Mouse (Mus musculus): Measurements from ENCODE around the gene Ccl2.

The Ccl2 gene

DNA sequence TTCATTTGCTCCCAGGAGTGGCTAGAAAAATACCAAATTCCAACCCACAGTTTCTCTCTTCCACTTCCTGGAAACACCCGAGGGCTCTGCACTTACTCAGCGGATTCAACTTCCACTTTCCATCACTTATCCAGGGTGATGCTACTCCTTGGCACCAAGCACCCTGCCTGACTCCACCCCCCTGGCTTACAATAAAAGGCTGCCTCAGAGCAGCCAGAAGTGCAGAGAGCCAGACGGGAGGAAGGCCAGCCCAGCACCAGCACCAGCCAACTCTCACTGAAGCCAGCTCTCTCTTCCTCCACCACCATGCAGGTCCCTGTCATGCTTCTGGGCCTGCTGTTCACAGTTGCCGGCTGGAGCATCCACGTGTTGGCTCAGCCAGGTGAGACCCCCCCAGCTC, at the start of gene Ccl2:
Ccl2 (plus strand) TSS at position 216 of the 400 bp plus-strand sequence.
- DNase-seq (ENCODE audit: low spot score), result peak; percentile 87

DNA sequence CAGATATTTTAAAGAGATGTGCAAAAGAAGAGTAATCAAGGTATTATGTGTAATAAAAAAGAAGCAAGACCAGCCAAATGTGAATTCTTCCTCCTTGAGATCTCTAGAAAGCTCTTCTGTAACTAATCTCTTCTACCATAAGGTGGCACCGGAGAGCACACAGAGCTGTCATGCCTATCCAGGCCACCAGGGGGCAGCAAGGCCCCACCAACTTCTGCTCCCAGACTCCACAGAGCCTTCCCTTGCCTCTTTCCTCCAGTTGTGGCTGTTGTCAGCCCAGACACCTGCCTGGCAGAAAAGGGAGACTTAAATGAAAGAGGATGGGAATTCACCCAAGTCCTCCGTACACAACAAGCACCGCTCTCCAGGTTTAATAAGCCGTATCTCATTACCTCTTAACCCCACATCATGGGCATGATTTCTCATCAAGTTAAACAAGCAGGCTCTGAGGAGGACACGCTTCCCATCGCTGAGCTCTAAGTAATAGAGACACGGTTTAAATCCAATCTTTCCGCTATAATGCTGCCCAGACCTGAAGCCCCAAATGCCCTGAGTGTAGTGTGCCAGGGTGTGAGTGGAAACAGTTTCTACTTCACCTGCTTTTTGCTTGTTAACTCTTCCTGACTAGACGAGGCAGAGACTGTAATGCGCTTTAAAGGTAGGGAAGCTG, 39.1 kb upstream of the Ccl2 start:
- peak; percentile 87 for DNase-seq (ENCODE audit: low spot score)

DNA sequence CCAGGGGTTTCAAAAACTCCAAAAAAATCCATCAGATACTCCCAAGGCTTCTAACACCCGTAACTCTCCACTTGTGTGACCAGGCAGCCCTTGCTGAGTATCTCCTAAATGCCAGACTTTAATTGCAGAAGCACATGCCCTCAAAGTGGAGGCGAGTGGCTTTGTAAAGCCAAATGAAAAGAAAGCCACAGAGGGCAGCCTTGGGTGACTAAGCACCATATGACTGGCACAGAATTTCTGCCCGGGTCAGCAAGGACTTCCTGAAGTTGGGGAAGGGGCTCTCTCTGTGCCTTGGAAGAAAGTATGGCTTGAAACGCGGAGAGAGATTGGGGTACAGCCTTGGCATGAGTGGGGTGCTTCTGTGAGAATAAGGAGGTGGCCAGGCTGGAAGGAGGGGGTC, 38.3 kb upstream of the Ccl2 start:
- DNase-seq (ENCODE audit: low spot score), result no peak

DNA sequence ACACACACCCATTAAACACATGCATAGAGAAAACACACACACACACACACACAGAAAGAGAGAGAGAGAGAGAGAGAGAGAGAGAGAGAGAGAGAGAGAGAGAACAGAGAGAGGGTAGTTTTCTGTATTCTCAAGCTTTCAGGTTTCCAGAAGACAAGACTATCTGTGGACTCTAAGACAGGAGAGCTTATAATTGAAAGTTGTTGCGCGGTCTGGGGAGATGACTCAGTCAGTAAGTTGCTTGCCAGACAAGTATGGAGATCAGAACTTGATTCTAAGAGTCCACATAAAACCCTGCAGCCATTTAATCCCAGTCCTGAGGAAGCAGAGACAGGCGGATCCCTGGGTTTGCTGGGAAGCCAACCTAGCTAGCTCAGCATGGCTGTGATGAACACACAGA, 36.7 kb upstream of the Ccl2 start:
- no peak for DNase-seq (ENCODE audit: low spot score)

DNA sequence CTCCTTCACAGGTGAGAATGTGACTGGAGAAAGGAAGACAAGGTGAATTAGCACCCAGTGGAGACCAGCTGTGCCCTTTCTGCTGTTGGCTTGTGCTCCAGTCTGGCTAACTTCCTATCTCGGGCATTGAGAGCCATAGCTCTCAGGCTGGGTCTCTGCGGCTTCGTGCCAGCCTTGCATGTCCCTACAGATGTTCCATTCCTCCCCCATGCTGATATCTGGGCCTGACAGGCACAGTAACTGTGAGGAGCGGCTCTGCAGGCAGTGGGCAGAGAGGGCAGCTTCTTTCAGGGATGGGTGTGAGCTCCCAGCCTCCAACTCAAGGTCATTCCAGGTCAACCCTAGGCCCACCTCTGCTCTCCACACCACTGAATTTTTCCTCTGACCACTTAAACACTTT, 35.9 kb upstream of the Ccl2 start:
- DNase-seq (ENCODE audit: low spot score), result no peak

DNA sequence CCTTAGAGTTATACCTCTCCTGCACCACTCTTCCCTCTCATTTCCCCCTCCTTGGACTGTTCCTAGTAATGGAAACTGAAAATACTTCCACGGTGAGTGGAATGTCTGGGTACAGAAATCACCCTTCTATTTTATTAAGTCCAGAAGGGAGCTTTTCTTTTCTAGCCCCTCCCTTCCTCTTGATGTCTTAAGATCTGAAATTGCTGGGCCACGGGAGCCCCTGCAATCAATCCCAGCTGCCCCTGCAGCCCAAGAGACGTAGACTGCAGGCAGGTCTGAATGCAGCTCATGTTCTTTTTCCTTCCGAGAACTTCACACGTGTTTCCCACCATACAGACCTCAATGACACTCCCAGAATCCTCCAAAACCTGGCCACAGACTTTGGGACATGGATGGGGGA, 34.8 kb upstream of the Ccl2 start:
- DNase-seq (ENCODE audit: low spot score), result no peak

DNA sequence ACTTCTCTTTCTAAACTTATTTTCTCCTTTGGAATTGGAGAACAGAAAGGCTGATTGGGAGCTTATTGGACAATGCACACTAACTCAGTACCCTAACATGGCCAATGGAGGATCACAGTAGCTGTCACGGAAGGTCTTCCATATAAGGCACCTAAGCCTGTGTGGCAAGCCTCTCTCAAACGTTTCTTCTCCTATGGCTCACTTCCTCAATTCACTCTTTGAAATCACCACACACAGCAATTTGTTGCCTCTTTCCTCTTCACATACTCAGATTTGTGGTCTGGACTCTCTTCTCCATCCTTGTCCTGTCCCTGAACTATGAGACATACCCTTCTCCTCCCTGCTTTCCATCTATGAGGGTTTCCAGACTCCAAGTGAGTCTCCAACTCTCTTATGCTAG, 30.6 kb upstream of the Ccl2 start:
- no peak for DNase-seq (ENCODE audit: low spot score)

DNA sequence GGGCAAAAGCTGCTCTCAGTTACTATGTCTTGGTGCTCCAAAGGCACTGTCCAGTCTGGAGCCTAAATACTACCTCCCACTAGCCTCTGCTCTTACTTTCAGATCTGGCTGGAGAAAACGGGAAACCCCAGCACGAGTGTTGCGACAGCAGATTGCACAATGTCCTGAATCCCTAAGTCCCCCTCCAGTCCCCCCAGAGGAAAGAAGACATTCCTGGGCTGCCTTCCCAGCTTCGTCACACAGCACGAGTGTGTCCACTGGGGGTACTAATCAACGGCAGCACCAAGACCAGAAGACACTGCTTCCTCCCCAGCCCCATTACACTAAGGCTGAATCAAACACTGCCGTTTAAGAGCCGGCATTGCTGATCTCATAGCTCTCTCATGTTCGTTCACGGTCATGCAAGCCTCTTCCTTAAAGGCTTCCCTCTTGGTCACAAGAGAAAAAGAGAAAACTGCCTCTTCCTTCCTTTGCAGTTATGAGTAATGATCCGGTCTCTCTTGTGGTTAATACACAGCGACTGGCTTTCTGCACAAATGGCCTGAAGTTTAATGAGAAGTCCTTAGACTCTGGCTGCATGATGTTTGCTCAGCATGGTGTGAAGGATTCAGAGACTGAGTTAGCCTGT, 28.5 kb upstream of the Ccl2 start:
- peak; percentile 90 for DNase-seq (ENCODE audit: low spot score)

DNA sequence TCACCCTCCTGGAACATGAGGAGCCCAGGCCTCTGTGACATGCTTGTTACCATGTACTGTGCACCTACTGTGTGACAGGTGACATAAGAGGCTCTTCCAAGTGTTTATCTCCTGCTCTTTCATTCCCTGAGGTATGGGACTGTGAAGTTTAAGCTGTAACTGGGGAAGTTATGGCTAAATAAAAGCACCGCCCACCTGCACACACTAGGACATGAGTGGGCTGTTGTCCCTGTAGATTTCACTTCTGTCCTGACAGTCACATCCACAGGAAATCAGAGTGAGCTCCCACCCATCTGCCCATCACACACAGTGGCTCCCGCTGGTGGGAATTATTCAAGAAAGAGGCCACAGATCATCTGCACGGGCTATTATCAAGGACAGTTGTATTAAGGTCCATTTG, 25.3 kb upstream of the Ccl2 start:
- no peak for DNase-seq (ENCODE audit: low spot score)

DNA sequence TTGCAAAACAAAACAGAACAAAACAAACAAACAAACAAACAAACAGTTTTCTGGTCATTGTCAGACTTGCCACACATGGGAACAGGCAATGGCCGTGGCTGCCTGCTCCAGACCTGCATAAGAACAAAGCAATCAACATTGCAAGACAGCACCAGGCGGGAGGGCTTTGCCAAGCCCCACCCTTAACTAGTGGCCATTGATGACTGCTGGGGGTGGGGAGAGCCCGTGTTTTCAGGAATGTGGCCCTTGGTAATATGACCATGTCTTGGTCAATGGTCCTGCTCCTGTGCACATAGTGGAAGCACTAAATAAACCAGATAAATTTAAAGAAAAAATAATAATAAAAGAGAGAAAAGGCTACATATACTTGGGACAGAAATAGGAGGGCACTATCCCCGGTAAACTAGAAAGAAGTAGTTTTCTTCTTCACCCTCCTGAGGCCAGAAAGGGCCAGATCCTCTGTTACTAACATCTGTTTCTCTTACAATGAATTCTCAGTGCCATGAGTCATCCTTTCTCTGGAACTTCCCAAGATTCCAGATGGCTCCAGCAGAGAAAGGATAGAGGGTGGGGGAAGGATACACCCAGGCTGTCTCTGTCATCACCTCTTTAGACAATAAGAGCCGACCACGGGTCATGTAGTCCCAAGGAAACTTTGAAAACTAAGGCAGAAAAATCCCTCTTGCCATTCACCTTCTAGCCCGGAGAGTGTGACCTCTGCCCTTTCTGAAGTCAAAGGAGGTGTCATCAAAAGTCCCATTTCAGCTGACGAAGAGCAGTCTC, 23.8 kb upstream of the Ccl2 start:
- DNase-seq (ENCODE audit: low spot score), result peak; percentile 50

DNA sequence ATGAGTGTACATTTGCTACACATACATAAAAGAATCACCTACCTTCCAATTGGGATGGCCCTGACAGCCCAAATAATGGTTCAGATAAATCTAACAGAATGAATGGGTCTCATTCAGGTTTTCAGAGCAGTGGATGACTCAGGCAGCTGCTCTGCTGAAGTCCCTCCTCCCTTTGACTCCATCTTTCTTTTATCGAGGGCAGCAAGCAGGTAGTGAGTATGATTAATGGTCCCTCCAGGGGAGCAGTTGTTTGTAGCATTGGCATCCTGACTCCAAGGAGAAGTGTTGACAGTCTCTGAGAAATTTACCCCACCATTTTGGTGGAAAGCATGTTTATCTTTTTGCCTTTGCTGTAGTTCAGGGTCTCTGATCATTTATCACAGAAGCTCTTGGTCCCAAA, 21.6 kb upstream of the Ccl2 start:
- no peak for DNase-seq (ENCODE audit: low spot score)

DNA sequence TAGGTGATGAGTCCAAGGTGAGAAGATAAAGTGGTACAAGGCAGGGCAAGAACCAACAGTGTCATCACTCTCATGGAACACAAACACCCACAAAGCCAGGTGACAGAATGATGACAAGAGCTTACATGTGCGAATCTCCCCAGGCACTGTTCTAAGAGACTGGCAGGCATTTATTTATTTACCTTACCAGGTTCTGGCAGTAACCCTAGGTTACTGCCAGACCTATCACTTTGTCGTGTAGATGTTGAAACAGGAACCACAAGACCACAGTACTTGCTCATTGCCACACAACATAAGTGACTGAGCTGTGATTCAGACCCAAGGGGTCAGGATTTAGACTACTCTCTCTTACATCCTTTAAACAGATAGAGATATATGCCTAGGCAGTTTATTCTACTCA, 20.3 kb upstream of the Ccl2 start:
- no peak for DNase-seq (ENCODE audit: low spot score)

DNA sequence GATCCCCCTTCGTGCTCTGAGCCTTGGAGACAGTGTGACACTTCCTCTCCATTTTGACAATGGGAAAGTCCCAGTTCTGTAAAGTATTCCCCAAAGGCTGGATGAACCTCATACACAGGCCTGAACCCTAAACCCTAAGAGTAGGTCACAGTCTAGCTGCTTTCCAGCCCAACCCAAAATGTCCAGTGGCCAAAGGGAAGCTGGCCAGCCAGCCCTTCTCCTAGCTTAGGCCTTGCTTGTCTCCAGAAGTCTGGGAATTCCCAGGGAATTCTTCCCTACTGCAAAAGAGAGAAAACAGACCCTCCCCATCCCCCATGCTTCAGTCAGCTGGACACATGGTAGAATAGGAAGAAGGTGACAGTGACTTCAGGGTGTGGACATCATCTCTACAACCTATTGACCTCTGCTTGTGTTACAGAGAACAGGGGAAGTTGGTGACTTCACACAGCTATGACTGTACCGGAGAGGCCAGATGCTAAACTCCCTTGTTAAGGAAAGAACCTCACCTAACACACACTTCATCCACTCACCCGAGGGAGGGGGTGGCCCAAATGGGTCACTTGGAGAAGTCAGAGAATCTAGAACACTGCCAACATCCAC, 19.1 kb upstream of the Ccl2 start:
- peak; percentile 78 for DNase-seq (ENCODE audit: low spot score)

DNA sequence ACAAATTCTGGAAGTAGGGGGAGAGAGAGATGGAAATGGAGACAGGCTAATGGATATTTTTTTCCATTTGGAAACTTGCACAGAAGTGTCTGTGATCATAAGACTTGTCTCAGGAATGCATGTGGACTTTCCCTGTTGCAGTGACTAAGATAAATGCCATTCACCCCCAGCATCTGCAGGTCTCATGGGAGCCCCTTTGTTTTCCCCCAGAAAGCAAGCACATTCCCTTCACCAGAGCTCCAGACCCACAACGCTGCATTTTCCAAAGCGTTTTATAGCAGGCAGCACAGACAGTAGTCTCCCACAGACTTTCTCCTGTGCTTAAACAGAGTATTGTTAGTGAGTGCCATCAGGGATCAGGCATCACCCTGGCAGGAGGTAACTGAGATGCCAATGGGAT, 16.0 kb upstream of the Ccl2 start:
- no peak for DNase-seq (ENCODE audit: low spot score)

DNA sequence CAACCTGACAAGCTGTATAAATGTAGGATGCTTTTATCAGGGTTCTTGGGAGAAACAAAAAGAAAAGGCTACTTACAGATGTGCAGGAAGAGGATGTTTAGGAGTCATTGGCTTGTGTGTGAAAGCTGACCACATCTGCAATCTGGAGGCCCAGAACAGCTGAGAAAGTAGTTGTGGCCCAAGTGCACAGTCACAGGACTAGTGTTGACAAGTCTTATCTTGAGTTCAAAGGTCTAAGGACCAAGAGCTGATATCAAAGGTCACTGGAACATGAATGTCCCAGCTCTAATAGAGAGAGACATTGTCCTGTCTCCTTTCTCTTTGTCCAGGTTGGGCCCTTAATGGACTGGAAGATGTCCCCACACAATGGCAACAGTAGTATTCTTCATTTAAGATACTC, 15.6 kb upstream of the Ccl2 start:
- no peak for DNase-seq (ENCODE audit: low spot score)

DNA sequence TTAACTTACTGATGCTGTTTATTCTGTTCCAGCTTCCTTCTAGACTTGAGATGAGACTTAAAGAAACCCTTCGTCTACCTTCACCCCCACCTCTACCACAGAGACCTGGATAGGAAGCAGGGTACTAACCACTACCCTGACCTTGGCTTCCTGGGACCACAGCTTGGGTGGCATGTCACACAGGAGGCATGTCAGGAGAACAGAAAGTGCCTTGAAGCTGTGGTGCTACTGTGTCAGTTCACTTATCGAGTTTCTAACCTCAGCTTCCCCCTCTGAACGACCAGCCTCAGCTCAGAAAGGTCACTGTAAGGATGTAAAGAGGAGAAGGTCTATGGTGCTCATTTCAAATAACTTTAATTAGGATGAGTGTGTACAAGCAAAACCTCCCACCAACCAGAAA, 14.0 kb upstream of the Ccl2 start:
- DNase-seq (ENCODE audit: low spot score), result no peak

DNA sequence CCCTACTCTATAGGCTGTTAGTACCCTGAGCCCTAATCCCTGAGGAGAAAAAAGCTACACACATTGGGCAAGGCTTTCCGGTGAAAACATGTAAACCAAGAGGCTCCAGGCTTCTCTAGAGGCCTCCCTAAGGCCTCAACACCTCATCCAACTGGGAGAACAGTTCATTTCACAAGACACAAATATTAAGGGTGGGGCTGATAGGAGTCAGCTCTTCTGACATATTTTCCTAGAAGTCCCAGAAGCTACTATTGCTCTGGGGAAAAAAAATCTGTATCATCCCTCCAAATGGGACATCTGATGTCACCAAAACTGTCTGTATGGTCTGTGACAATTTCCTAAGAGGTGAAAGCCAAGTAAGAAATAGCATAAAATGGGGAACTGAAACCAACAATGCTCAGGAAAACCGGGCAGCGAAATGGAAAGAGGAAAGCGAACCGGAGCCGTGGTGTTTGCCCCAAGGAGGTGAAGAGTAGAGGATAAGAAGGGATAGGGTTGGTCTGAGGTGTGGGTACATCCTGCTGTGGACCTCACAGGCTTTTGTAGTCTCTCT, 12.8 kb upstream of the Ccl2 start:
- DNase-seq (ENCODE audit: low spot score), result peak; percentile 42

DNA sequence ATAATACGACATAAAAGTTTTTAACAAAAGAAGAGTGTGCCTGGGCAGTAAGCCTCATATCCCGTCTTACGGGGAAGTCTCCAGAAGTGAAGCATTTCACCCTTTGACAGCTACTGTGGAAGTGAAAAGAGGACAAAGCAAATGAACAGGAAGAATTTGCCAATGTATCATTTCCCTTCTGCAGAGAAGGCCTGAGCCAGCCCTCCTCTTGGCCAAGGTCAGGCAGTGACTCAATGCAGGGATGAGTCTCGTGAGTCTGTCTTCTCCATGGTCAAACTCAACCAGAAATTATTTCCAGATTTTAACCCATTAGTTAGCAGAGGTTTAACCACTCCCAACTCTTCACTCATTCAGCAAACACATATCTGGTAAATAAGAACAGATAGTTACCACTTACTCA, 11.6 kb upstream of the Ccl2 start:
- DNase-seq (ENCODE audit: low spot score), result no peak

DNA sequence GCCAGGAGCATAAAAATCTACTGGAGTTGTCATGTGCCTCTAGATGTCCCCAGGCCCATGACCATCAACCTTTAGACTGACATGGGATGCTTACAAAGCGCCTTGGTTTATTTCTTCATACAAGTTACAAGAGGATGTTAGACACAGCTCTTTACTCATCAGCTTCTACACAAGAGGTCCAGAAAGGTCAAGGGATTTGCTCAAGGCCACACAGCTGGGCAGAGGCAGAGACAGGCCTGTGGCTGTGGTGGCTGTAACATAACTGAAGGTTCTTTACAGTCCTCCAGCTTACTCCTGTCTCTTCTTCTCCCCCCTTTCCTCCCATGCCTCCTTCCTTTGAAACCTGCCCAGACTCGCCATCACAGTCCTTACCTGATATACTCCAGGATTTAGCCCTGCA, 5.2 kb upstream of the Ccl2 start:
- DNase-seq (ENCODE audit: low spot score), result no peak

DNA sequence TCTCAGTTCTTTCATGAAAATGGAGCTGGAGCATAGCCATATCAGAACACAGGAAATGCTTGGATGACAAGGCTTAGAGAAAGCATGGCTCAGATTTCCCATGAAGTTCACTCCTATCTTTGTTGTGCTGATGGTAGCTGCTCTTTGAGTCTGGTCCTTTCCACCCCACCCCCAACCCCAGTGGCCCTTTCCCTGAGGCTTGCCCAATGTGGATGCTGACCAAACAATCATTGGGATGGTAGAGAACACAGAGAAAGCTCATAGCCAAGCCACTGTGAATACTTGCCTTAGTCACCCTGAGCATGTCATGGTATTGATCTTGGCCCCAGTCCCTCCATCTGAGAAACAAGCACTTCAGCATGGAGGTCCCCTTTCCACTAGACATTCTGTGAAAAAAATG, 3.2 kb upstream of the Ccl2 start:
- no peak for DNase-seq (ENCODE audit: low spot score)

DNA sequence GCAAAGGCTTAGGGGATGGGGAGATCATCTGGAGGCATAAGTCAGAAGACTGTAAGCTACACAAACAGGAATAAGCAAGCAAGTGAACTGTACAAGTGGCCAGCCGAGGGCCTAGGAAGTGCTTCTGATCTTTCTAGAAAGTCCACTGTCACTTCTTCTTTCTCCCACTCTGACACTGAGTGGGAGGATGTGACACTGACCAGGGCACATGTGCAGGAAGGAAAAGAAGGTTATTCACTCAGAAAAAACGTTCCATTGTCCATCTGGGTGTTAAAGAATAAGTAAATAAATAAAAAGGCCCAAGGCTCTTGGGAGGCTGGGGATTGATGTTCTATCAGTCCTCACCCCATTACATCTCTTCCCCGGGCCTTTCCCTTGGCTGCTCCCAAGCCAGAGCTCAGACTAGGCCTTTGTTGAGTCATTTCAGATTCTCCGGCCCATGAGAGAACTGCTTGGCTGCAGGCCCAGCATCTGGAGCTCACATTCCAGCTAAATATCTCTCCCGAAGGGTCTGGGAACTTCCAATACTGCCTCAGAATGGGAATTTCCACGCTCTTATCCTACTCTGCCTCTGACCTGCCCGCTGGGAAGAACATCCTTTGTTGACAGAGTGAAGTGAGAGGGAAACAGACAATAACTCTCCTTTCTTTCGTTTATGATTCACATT, 2.6 kb upstream of the Ccl2 start:
- peak; percentile 89 for DNase-seq (ENCODE audit: low spot score)

DNA sequence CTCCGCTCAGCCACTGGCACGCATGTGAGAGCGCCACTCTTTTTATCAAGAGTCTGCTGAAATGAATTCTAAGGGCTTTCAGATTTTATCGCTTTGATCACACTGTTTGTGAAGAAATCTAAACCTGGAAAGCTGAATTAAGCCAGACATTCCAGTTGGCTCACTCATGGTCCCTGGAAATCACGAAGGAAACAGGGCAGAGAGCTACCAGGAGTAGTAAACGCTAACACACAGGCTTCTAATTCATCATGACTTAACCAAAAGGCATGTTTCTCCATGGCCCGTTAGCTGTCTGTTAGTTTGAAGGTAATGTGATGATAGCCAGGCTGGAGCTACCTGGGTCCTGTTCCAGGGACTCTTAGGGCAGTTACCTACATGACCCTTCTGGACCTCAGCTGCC, 925 bp upstream of the Ccl2 start:
- no peak for DNase-seq (ENCODE audit: low spot score)
